Mouse (Mus musculus): ENCODE measurements around the gene Krtcap3.

Gene Krtcap3

DNA sequence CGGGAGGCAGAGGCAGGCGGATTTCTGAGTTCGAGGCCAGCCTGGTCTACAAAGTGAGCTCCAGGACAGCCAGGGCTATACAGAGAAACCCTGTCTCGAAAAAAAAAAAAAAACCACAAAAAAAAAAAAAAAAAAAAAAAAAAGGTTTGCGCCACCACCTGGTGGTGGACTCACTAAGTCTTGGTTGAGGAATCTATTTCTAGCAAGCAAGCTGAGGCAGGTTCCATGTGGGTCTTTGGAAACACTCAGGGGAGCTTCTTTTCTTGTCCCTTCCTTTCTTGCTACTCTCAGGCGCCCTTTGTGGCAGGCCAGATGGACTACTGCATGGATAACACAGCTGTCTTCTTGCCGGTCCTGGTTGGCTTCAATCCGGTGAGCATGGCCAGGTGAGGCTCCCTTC is 50.4 kb downstream of the Krtcap3 start:
- no peak for DNase-seq (ENCODE audit: low spot score)
